Mouse (Mus musculus) adipose tissue, adult 10 weeks (tissue): Measurements from ENCODE around the gene Kcng4. TPM values are rescaled to one million over a fixed set of nuclear protein-coding genes. Genes with fewer than 3 reads are reported as not detected.

ENCODE experiments used
- polyA plus RNA-seq: library from polyadenylated mRNA; stranded (reverse); fragments of 350-450 nt; fragmentation: Illumina TruSeq; extraction: RNeasy Lipid Tissue Mini Kit (QIAGEN cat#74804); gene quantifications from one replicate; pipeline ENCODE4 v1.2.3, GENCODE M21; 2014; ENCODE audit warnings: low read depth, low replicate concordance

The Kcng4 gene
- 3.2 TPM for polyA plus RNA-seq

DNA sequence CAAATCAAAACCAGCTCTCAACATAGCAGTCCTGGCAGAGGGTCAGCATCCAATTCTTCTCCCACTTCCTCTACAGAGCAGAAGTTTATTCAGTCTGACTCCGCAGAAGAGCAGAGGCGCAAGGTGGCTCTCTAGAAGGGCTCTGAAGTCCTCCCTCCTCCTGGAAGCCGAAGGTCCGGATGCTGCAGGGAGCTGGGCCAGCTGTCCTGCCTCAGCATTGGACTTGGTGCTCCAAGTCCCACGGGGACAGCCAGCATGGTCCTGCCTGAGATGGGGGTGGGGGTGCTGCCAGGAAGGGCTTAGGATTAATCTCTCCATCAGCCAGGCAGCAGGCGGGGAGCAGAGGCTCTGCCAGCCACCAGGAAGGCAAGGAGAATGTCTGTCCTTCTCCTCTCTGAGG is at the start of gene Kcng4:
Gene Kcng4, minus strand, starts transcription at position 303 of the 400 bp plus-strand sequence.

DNA sequence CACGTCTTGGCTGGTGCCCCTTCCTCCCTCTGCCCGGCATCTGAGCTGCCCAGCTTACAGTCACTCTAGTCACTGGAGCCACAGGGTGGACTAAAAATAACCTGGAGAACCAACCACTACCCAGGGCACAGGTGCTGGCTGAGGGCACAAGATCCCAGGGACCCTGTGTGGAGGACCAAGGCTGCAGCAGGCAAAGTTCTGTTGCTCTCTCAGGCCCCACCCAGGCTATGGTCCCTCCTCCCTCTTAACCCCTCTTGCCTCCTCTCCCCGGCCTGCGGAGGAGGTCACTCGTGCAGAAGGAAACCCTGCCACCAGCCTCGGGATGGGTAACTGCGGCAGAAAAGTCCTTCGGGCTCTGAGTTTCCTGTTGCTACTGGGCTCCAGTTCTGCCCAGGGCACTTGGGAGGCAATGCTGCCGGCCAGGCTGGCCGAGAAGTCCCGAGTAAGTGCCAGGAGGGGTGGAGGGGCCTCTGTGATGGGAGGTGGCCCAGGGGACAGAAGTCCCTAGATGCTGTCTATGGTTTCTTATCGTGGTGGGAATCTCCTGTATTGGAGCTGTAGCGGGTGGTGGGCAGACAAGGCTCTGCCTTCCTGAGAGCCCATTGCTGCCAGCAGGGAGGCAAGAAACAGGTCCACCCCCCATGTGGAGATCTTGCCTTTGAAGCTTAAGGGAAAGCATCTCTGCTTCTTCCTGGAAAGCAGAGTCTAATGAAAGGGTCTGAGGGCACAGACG is 30.9 kb upstream of the Kcng4 start, which contains the start of gene Wfdc1:
Gene Wfdc1, plus strand, starts transcription at position 147 of the 733 bp plus-strand sequence.

DNA sequence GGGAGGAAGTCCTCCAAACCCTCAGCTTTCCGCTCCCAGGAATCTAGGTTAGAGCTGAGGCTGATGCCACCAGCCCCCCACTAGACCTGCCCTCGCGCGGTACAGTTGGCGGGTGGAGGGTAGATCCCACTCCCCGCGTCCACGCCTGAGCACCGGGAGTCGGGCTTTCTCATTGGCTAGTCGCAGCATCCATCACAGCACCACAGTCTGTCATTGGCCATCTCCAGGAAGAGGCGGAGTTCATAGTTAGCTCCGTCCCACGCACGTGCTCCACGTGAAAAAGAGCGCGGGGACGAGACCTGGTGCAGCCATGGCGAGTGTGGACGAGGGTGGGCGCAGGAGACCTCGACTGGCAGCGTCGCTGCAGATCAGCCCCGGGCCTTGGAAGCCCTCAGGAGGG is 23.0 kb downstream of the Kcng4 start, which contains the start of gene Adad2:
Gene Adad2, plus strand, starts transcription at position 277 of the 400 bp plus-strand sequence.

DNA sequence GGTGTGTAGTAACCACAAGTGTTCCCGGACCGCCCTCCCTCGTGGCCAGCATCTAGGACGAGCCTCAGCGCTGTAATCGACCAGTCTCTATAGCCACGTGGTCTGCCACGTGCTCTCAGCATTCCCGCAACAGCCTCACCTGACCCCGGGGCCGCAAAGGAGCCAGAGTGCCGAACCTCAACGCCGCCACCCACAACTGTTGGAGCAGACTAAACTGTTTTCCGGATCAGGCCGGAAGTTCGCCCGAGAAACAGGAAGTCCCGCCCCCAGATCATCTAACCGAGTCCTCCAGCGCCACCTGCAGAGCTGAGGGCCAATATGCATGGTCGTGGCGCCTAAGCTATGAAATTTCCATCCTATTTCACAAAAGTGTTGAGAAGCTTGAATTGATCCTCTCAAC is 30.5 kb downstream of the Kcng4 start, which contains the start of gene Taf1c:
Gene Taf1c, minus strand, starts transcription at position 227 of the 400 bp plus-strand sequence.

DNA sequence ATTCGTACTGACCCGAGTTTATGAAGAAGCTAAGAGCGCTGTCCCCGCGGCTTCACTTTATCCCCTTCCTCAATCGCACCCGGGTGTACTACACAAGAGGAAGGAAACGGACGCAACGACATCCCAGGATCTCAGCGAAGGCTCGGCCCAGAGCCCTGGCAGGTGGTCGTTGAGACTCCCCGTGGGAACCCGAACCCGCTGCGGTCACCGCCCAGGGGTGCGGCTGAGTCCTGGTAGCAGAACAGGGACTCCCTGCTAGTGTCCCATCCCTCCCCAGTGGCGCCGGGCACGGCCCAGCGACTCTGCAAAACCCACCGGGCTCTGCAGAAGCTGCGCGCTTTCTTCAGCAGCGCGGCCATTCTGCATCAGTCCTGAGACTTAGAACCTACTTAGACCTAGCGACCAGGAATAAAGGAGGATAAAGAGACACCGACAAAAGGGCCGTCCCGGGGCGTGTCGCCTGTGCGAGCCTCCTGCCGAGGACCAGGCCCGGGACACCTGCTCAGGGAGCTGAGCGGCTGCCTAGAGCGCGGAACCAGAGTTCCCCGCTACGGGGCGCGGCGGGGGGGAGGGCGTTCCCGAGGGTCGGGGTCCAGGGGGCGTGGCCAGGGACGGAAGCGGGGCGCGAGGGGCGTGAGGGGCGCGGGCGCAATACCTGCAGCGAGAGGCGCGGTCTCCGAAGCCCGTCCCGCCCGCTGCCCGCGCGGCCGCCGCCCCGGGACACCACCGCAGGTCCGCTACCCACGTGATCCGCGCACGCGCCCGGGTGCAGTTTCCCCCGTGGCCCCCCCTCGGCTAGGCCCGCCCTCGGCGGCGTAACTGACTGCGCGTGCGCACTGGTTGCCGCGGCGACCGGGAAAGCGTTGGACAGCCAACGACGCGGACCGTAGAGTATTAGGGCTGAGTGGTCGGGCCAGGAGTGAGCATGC is 60.8 kb downstream of the Kcng4 start, which contains the start of the genes Hsdl1 and Dnaaf1:
Gene Hsdl1, minus strand, starts transcription at position 747 of the 929 bp plus-strand sequence.
Gene Dnaaf1, plus strand, starts transcription at position 799 of the 929 bp plus-strand sequence.

Other genes starting within 250 kb of the Kcng4 start
- 20.8 TPM for gene Mlycd, start 240.8 kb downstream of the Kcng4 start, polyA plus RNA-seq
- gene Osgin1, start 201.6 kb downstream of the Kcng4 start, polyA plus RNA-seq = 17.2 TPM
- 1.3 TPM for gene Necab2, start 189.0 kb downstream of the Kcng4 start, polyA plus RNA-seq
- 0.15 TPM for gene Slc38a8, start 134.0 kb downstream of the Kcng4 start, polyA plus RNA-seq
- 84.9 TPM for gene Mbtps1, start 76.9 kb downstream of the Kcng4 start, polyA plus RNA-seq
- 20.1 TPM for gene Hsdl1, start 60.5 kb downstream of the Kcng4 start, polyA plus RNA-seq
- 10.7 TPM for gene Dnaaf1, start 60.4 kb downstream of the Kcng4 start, polyA plus RNA-seq
- gene Taf1c, start 30.5 kb downstream of the Kcng4 start, polyA plus RNA-seq = 6.7 TPM
- gene Adad2, start 22.9 kb downstream of the Kcng4 start, polyA plus RNA-seq = 0.41 TPM
- 26.7 TPM for gene Wfdc1, start 30.7 kb upstream of the Kcng4 start, polyA plus RNA-seq
- gene Atp2c2, start 64.3 kb upstream of the Kcng4 start, polyA plus RNA-seq = 0.38 TPM
- gene Tldc1, start 142.7 kb upstream of the Kcng4 start, polyA plus RNA-seq = 10.6 TPM
- gene Cotl1, start 204.9 kb upstream of the Kcng4 start, polyA plus RNA-seq = 57.5 TPM
- gene Klhl36, start 226.6 kb upstream of the Kcng4 start, polyA plus RNA-seq = 8.4 TPM